Mouse (Mus musculus) retina, adult 2 months (tissue): ENCODE results near the gene Srr.

Experiments used
- DNase-seq: peaks from one replicate; pipeline ENCODE4 v3.0.0-alpha.2; 2012; ENCODE audit warnings: low read depth, low spot score

Srr gene

GRCm38 (mm10) chr11:74907850-74908249, 17.9 kb downstream of the Srr start:
- DNase-seq: no peak

- DNase-seq: no peak
Observed at GRCm38 (mm10) chr11:74902416-74902815, 23.3 kb downstream of the Srr start.

GRCm38 (mm10) chr11:74901555-74901954, 24.2 kb downstream of the Srr start:
- no peak for DNase-seq

- DNase-seq: no peak
Observed at GRCm38 (mm10) chr11:74898517-74898827, 27.3 kb downstream of the Srr start.

GRCm38 (mm10) chr11:74897678-74898516, 27.9 kb downstream of the Srr start, which contains the start of gene Tsr1:
Gene Tsr1 (plus strand): TSS chr11:74898071.
- DNase-seq: peak; percentile 76

GRCm38 (mm10) chr11:74896901-74897677, 28.7 kb downstream of the Srr start, which contains the start of gene Sgsm2:
Gene Sgsm2 (minus strand): TSS chr11:74897060.
- no peak for DNase-seq

- no peak for DNase-seq
Observed at GRCm38 (mm10) chr11:74895980-74896900, 29.5 kb downstream of the Srr start.

- DNase-seq: no peak
Observed at GRCm38 (mm10) chr11:74894619-74895018, 31.1 kb downstream of the Srr start.

- DNase-seq: no peak
Observed at GRCm38 (mm10) chr11:74883098-74883497, 42.6 kb downstream of the Srr start.

- no peak for DNase-seq
Observed at GRCm38 (mm10) chr11:74881979-74882378, 43.8 kb downstream of the Srr start.

- DNase-seq: no peak
Observed at GRCm38 (mm10) chr11:74880999-74881398, 44.7 kb downstream of the Srr start.

- no peak for DNase-seq
Observed at GRCm38 (mm10) chr11:74876801-74877200, 48.9 kb downstream of the Srr start.

- no peak for DNase-seq
Observed at GRCm38 (mm10) chr11:74874630-74875029, 51.1 kb downstream of the Srr start.

- DNase-seq: no peak
Observed at GRCm38 (mm10) chr11:74870991-74871622, 54.6 kb downstream of the Srr start.

GRCm38 (mm10) chr11:74870544-74870943, 55.2 kb downstream of the Srr start:
- no peak for DNase-seq

- DNase-seq: no peak
Observed at GRCm38 (mm10) chr11:74869603-74870002, 56.1 kb downstream of the Srr start.

GRCm38 (mm10) chr11:74868046-74868760, 57.5 kb downstream of the Srr start:
- no peak for DNase-seq

GRCm38 (mm10) chr11:74867181-74867580, 58.6 kb downstream of the Srr start:
- DNase-seq: no peak

GRCm38 (mm10) chr11:74866640-74867039, 59.1 kb downstream of the Srr start:
- no peak for DNase-seq

- DNase-seq: no peak
Observed at GRCm38 (mm10) chr11:74865252-74865651, 60.5 kb downstream of the Srr start.

- no peak for DNase-seq
Observed at GRCm38 (mm10) chr11:74864421-74864820, 61.3 kb downstream of the Srr start.
